Mouse (Mus musculus) heart, adult 2 months (tissue): ENCODE results near the gene AI854703.

Experiments used
- CTCF ChIP-seq: fragments of 200-600 bp; IDR thresholded peaks from 2 replicates; pipeline ENCODE4 v1.8.1; 2022; ENCODE audit warnings: antibody characterized with exemption, mild to moderate bottlenecking, moderate library complexity
- EP300 ChIP-seq: fragments of 200-500 bp; IDR thresholded peaks from 2 replicates; pipeline ENCODE4 v1.6.1; 2011; ENCODE audit warnings: low read depth, low read length, control low read depth; ENCODE audit not compliant: insufficient read depth
- POLR2A ChIP-seq: fragments of 200-500 bp; IDR thresholded peaks from 2 replicates; pipeline ENCODE4 v1.6.1; 2011; ENCODE audit warnings: mild to moderate bottlenecking, low read depth, low read length, control low read depth; ENCODE audit not compliant: insufficient read depth

DNA sequence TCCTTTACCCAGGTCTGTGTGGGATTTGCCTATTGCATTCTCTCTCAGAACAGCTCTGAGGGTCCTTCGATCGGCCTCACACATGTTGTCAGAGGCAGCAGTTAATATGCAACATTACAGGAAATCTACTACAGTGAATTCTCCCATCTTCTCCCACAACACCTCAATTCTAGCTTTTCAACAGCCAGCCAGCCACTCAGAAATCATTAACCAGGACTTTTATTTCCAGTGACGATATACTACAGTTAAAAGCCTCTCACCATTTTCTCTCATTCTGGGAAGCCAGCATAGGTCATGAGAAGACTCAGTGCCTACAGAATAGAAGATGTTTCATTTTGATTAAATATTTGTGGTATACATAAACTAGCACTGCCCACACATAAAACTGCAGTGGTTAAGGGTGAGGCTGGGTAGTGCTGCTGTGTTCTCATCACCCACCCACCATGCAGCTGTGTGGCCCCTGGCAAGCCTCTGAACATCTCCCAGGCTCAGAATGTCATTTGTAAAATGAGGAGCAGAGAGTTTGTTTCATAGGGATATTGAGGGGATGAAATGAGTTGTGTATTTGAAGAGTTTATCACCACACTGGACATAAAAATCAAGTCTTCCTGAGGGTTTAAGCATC lies 35.2 kb upstream of the AI854703 start:
- TF ChIP-seq CTCF (no peak), POLR2A (no peak), EP300 (no peak)
